Mouse (Mus musculus) c-Kit-positive CD71-negative TER-119-negative erythroid progenitor cells, embryonic 14.5 days (primary cell): Measurements from ENCODE around the gene Pla2g6.
A peak's percentile ranks its signal among the peaks of the same experiment; 100 is the strongest.

Experiments
- DNase-seq: peaks from one replicate; pipeline ENCODE4 v3.0.0-alpha.2; 2013; ENCODE audit warnings: low read depth

Gene Pla2g6

GRCm38 (mm10) chr15:79350866-79351265 is 22.7 kb upstream of the Pla2g6 start:
- DNase-seq, result no peak

GRCm38 (mm10) chr15:79348651-79349050 is 20.5 kb upstream of the Pla2g6 start:
- no peak for DNase-seq

GRCm38 (mm10) chr15:79347845-79348506 is 19.8 kb upstream of the Pla2g6 start:
- DNase-seq, result no peak

GRCm38 (mm10) chr15:79347165-79347844 is 19.1 kb upstream of the Pla2g6 start:
- peak; percentile 82 for DNase-seq

- DNase-seq, result no peak
These were observed 18.0 kb upstream of the Pla2g6 start, which contains the start of gene Maff for GRCm38 (mm10) chr15:79346051-79346793. Maff (plus strand) TSS chr15:79346621.

- no peak for DNase-seq
These were observed 16.4 kb upstream of the Pla2g6 start for GRCm38 (mm10) chr15:79344627-79345026.

GRCm38 (mm10) chr15:79342641-79343337 is 14.6 kb upstream of the Pla2g6 start:
- no peak for DNase-seq

GRCm38 (mm10) chr15:79338978-79339377 is 10.8 kb upstream of the Pla2g6 start:
- no peak for DNase-seq

GRCm38 (mm10) chr15:79335061-79335655 is 7.0 kb upstream of the Pla2g6 start:
- no peak for DNase-seq

- no peak for DNase-seq
These were observed 5.2 kb upstream of the Pla2g6 start for GRCm38 (mm10) chr15:79333409-79333808.

- DNase-seq, result no peak
These were observed 2.3 kb upstream of the Pla2g6 start for GRCm38 (mm10) chr15:79330521-79330920.

- no peak for DNase-seq
These were observed 1.8 kb upstream of the Pla2g6 start for GRCm38 (mm10) chr15:79329979-79330363.

- no peak for DNase-seq
These were observed 1.3 kb upstream of the Pla2g6 start for GRCm38 (mm10) chr15:79329346-79329978.

GRCm38 (mm10) chr15:79328939-79329275 is 717 bp upstream of the Pla2g6 start:
- DNase-seq, result no peak

GRCm38 (mm10) chr15:79326971-79327961 is 924 bp downstream of the Pla2g6 start:
- no peak for DNase-seq

- DNase-seq, result no peak
These were observed 1.9 kb downstream of the Pla2g6 start for GRCm38 (mm10) chr15:79326264-79326663.

GRCm38 (mm10) chr15:79325742-79326141 is 2.4 kb downstream of the Pla2g6 start:
- no peak for DNase-seq

- DNase-seq, result no peak
These were observed 3.8 kb downstream of the Pla2g6 start for GRCm38 (mm10) chr15:79324373-79324772.

- DNase-seq, result no peak
These were observed 4.4 kb downstream of the Pla2g6 start for GRCm38 (mm10) chr15:79323791-79324155.

- DNase-seq, result no peak
These were observed 5.0 kb downstream of the Pla2g6 start for GRCm38 (mm10) chr15:79322991-79323790.
